Mouse (Mus musculus): ENCODE measurements around the gene Timp2. TPM values are rescaled to one million over a fixed set of nuclear protein-coding genes. Genes with fewer than 3 reads are reported as not detected.
A peak's percentile ranks its signal among the peaks of the same experiment; 100 is the strongest.

Timp2 gene
- polyA plus RNA-seq, 1 experiment from 2014 or later: 36.3 TPM

DNA sequence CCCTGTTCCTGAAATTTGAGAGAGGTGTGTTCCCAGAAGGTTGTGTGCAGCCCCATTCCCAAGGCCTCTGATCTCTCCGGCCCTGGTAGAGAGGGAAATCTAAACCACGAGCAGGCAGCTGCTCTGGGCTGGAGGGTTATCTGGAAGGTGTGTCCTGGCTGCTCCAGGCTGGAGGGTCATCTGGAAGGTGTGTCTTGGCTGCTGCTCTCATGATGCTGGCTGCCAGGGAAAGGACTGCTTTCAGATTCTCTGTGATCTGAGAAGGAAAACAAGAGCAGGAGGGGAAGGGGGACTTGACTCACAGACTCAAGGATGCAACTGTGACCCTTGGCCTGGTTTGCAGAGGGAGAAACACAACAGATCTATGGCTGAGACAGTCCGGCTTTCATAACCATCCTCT, 10.6 kb upstream of the Timp2 start:
- H3K36me3 ChIP-seq: no peaks in the 10 kb centered on the region
- peaks cover 42% of the 10 kb centered on the region for H3K4me1 ChIP-seq (replicated peaks)
- H3K27me3 ChIP-seq (ENCODE audit: insufficient read depth, poor library complexity, severe bottlenecking): peaks cover 9% of the 10 kb centered on the region; the same call in 1 of the 2 replicates
- H3K4me3 ChIP-seq: no peak overlapping the region
- peak overlapping the region; percentile 23; the same call in 1 of the 2 replicates for H3K27ac ChIP-seq
- DNase-seq (ENCODE audit: low spot score): no peak
- H3K9me3 ChIP-seq: no peaks in the 10 kb centered on the region
- WGBS: 63% methylated on average over 3 of the region's 3 CpGs

DNA sequence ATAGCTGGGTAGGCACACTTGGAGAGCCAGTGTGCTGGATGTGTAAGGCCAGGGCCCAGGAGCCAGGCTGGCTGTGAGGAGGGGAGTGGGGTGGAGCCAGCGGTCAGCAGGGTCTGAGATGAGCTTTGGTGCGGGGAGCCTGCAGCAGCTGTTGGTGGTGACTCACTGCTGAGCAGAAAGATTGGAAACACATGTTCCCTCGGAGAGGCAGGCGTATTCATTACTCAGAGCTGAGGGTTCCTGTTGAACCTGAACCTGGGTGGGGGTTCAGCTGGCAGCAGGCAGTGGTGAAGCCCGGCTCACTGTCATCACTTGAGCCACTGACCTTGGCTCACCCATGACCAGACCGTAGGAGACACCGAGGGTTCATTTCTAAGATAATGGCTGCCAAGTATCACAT, 9.6 kb upstream of the Timp2 start:
- Histone ChIP-seq H3K36me3 (no peaks in the 10 kb centered on the region), H3K9me3 (no peaks in the 10 kb centered on the region), H3K27me3 (ENCODE audit: insufficient read depth, poor library complexity, severe bottlenecking) (peaks cover 9% of the 10 kb centered on the region; the same call in 1 of the 2 replicates), H3K4me1 (replicated peaks) (peaks cover 45% of the 10 kb centered on the region), H3K4me3 (no peak overlapping the region), H3K27ac (peak overlapping the region; percentile 59)
- 67% methylated on average over 7 of the region's 7 CpGs for WGBS
- DNase-seq (ENCODE audit: low spot score): peak; percentile 56

DNA sequence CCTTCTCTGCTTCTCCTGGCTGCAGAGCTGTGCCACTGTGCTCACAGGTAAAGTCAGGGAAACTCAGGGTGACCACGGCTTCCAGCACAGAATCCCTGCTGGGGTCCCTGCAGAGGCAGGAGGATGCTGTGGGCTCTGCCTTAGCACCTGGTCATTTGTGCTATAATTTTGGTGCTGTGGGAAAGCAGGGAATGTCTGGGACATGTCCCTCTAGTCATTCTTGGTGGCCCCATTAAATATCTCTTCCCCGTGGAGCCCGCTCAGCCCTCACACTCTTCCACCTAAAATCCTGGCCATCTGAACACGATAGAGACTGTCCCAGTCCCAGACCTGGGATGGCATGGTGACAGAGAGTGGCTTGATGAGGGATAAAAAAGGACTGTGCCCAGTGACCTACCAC, 8.5 kb upstream of the Timp2 start:
- peak overlapping the region; percentile 76 for H3K27ac ChIP-seq
- no peak overlapping the region for H3K4me3 ChIP-seq
- 87% methylated on average over 4 of the region's 4 CpGs for WGBS
- peaks cover 9% of the 10 kb centered on the region; the same call in 1 of the 2 replicates for H3K27me3 ChIP-seq (ENCODE audit: insufficient read depth, poor library complexity, severe bottlenecking)
- no peak for DNase-seq (ENCODE audit: low spot score)
- H3K9me3 ChIP-seq: no peaks in the 10 kb centered on the region
- no peaks in the 10 kb centered on the region for H3K36me3 ChIP-seq
- H3K4me1 ChIP-seq (replicated peaks): peaks cover 48% of the 10 kb centered on the region

DNA sequence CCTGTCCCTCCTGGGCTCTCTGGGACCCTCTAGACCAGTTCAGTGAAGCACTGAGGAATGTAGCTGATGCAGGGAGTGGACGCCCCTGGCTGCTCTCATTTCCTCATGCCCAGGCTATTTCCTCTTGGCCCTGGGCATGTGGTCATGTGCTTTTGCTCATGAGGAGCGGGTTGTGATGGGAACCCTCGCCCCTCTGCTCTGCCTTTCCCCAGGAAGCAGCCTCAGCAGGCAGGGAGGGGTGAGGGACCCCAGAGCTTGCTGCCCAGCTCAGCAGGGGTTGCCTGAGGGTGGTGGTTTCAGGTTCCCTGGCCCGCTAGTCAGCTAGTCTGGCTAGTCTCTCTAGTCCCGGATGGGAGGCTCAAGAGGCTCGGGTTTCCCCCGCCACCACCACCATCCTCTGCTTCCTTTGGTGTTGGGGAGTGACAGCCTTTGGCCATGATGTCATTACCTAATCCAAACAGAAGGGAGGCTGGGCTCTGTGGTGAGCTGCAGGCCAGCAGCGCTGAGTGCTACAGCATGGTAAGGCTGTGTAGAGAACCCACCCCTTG, 7.5 kb upstream of the Timp2 start:
- peaks cover 48% of the 10 kb centered on the region for H3K4me1 ChIP-seq (replicated peaks)
- DNase-seq (ENCODE audit: low spot score): peak; percentile 59
- peak overlapping the region; percentile 76 for H3K27ac ChIP-seq
- no peaks in the 10 kb centered on the region for H3K9me3 ChIP-seq
- peaks cover 9% of the 10 kb centered on the region; the same call in 1 of the 2 replicates for H3K27me3 ChIP-seq (ENCODE audit: insufficient read depth, poor library complexity, severe bottlenecking)
- H3K36me3 ChIP-seq: no peaks in the 10 kb centered on the region
- no peak overlapping the region for H3K4me3 ChIP-seq
- WGBS: 8% methylated on average over 8 of the region's 8 CpGs

DNA sequence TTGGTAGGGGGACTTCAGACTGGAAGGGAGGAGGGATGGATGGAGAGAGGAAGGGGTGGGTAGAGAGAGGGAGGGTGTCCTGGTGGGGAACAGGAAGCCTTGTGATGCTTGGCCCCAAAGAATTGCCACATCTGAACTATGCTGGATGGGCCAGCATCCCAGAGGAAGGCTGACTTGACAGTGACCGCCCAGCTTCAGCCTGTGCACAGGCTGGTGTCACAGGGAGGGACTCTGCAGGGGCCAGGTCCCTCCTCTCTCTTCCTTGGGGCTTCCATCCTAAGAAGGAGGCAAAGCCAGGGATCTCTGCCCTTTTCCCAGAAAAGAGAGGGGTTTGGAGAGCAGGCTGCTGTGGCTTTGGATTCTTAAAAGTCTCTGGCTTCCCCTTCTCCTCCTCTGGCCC, 7.0 kb upstream of the Timp2 start:
- Histone ChIP-seq H3K9me3 (no peaks in the 10 kb centered on the region), H3K27ac (peak overlapping the region; percentile 76), H3K36me3 (no peaks in the 10 kb centered on the region), H3K4me1 (replicated peaks) (peaks cover 48% of the 10 kb centered on the region), H3K4me3 (no peak overlapping the region), H3K27me3 (ENCODE audit: insufficient read depth, poor library complexity, severe bottlenecking) (peaks cover 9% of the 10 kb centered on the region; the same call in 1 of the 2 replicates)
- 61% methylated on average over 1 of the region's 1 CpGs for WGBS
- no peak for DNase-seq (ENCODE audit: low spot score)

DNA sequence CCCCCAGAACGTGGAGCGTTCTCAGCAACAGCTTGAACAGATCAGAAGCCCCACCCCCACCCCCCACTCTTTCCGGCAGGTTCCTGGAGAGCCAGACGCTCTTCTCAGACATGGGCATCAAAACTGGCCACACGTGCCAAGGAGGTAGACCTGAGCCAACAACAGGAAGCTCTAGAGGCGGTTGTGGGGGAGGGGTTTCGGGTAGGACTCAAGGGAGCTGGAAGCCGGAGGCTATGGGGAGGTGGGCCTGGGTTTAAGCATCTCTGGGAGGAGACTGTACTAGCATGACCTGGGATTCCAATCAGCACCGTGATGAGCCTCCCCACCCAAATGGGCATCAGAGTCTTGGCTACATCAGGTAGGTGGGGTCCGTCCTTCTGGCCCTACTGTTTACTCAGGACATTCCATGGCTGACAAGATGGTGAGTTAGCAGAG, 5.4 kb upstream of the Timp2 start:
- 71% methylated on average over 10 of the region's 10 CpGs for WGBS
- H3K9me3 ChIP-seq: no peaks in the 10 kb centered on the region
- no peak overlapping the region for H3K27ac ChIP-seq
- DNase-seq (ENCODE audit: low spot score): no peak
- H3K36me3 ChIP-seq: no peaks in the 10 kb centered on the region
- H3K27me3 ChIP-seq (ENCODE audit: insufficient read depth, poor library complexity, severe bottlenecking): peaks cover 9% of the 10 kb centered on the region; the same call in 1 of the 2 replicates
- H3K4me1 ChIP-seq (replicated peaks): peaks cover 45% of the 10 kb centered on the region
- no peak overlapping the region for H3K4me3 ChIP-seq

DNA sequence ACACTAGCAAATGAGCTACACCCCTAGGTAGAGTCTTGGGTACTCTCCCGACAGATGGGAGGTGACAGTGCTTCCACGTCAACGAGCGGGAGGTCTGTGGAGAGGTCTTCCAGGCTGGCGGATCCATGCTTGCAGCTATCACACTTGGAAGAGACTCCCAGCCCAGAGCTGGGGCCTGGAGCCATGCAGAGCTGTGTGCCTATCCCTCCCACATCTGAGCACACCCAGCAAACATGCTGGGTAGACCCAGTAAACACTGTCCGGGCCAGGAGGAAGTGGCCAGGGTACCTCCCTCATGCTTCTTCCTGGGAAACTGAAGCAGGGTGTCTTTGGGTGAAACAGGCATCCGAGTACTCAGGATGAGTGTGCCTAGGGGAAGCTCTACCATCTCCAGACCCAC, 5.0 kb upstream of the Timp2 start:
- H3K9me3 ChIP-seq: no peaks in the 10 kb centered on the region
- 0 out of 2 replicates have a peak overlapping the region, but pooled peaks have one; percentile 29 for H3K27ac ChIP-seq

DNA sequence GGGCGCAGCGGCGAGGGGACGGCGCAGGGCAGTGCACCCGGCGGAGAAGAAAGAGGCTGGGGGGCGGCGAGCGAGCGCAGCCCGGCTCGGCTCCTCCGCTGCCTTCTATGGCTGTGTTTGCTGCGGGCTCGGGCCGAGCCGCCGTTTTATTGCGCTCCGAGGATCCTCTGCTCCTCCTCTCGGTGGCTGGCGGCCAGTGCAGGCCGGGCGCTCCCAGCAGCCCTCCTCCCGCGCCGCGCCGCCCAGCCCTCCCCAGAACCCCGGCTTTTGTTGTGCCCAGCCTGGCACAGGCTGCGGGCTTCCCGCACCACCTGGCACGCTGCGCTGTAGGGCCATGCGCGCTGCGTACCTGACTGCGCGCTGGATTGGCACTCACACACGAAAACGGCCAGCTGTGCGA, 335 bp downstream of the Timp2 start:
- H3K27me3 ChIP-seq (ENCODE audit: insufficient read depth, poor library complexity, severe bottlenecking): peaks cover 6% of the 10 kb centered on the region
- WGBS: under 1% methylated on average over 40 of the region's 43 CpGs
- DNase-seq (ENCODE audit: low spot score): peak; percentile 86
- H3K9me3 ChIP-seq: no peaks in the 10 kb centered on the region
- peak overlapping the region; percentile 75 for H3K4me3 ChIP-seq
- peaks cover 36% of the 10 kb centered on the region for H3K4me1 ChIP-seq (replicated peaks)
- peak overlapping the region; percentile 96 for H3K27ac ChIP-seq
- H3K36me3 ChIP-seq: 0 out of 2 replicates have a peak, but pooled peaks cover 5% of the 10 kb centered on the region

More for the DNA sequence above, 5.0 kb upstream of the Timp2 start:
- no peak overlapping the region for H3K4me3 ChIP-seq
- 86% methylated on average over 7 of the region's 7 CpGs for WGBS
- H3K4me1 ChIP-seq (replicated peaks): peaks cover 45% of the 10 kb centered on the region
- H3K27me3 ChIP-seq (ENCODE audit: insufficient read depth, poor library complexity, severe bottlenecking): peaks cover 9% of the 10 kb centered on the region; the same call in 1 of the 2 replicates
- DNase-seq (ENCODE audit: low spot score): no peak
- H3K36me3 ChIP-seq: no peaks in the 10 kb centered on the region

DNA sequence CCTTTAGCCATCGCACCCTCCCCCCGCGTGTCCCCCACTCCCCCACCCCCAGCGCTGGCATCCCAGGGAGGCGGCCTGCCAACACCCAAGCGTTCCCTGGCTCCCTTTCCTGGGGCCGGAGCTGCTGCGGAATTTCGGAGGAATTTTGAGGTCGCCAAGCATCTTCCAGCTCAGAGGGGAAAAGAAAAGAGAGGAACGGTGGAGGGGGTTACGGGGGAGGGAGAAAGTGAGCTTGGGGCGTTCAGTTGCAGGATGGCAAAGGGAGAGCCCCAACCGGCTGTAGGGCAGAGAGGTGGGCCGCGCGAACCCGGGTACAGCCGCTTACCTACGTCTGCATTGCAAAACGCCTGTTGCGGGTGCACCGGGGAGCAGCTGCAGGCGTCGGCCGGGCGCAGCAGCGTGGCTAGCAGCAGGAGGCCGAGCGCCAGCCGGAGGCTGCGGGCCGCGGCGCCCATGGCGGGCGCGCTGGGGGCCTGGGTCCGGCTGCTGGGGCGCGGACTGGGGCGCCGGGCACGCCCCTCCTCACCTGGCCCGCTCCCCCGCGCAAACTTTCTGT, 826 bp downstream of the Timp2 start:
- Histone ChIP-seq H3K4me1 (replicated peaks) (peaks cover 37% of the 10 kb centered on the region), H3K36me3 (0 out of 2 replicates have a peak, but pooled peaks cover 5% of the 10 kb centered on the region), H3K27me3 (ENCODE audit: insufficient read depth, poor library complexity, severe bottlenecking) (peaks cover 6% of the 10 kb centered on the region), H3K27ac (peak overlapping the region; percentile 96), H3K4me3 (peak overlapping the region; percentile 75), H3K9me3 (no peaks in the 10 kb centered on the region)
- under 1% methylated on average over 47 of the region's 47 CpGs for WGBS
- peak; percentile 56 for DNase-seq (ENCODE audit: low spot score)

DNA sequence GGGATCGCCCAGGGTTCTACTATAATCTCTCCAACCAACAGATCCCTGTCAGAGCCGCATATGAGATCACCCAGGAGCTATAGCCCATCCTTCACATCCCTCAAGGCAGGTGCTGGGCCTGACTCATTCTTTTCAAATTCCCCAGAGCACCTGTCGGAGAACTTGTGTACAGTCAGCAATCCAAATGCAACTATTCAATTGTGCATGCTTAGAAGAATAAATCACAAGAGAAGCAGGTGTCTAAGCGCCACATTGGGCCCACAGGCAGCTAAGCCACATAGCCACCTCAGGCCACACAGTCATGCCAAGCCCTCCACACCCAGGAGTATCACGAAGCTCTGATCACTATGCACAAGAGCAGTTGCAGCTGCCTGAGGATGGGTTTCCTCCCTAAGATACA, 6.0 kb downstream of the Timp2 start:
- Histone ChIP-seq H3K36me3 (0 out of 2 replicates have a peak, but pooled peaks cover 5% of the 10 kb centered on the region), H3K4me3 (no peak overlapping the region), H3K27me3 (ENCODE audit: insufficient read depth, poor library complexity, severe bottlenecking) (peaks cover 6% of the 10 kb centered on the region), H3K9me3 (no peaks in the 10 kb centered on the region), H3K27ac (peak overlapping the region; percentile 56), H3K4me1 (replicated peaks) (peaks cover 45% of the 10 kb centered on the region)
- DNase-seq (ENCODE audit: low spot score): no peak
- WGBS: 93% methylated on average over 5 of the region's 5 CpGs

DNA sequence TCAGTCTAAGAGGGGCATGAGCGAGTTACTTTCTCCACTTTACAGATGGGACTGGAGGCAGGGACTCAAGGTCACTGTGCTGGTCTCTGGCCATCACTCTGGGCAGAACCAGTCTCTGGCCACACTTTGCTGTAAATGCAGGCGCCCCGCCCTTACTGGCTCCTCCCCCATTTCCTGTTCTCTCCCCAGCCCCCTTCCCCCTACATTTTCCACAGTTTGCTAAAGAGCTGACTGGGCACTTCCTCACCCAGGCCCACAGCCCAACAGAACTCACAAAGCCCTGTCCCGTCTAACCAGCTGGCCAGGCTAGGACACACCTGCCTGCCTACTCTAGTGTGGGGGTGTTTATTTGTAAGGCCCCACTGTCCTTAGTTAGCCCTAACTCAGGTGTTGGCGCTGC, 6.7 kb downstream of the Timp2 start:
- Histone ChIP-seq H3K4me3 (no peak overlapping the region), H3K27ac (peak overlapping the region; percentile 56), H3K27me3 (ENCODE audit: insufficient read depth, poor library complexity, severe bottlenecking) (peaks cover 4% of the 10 kb centered on the region), H3K4me1 (replicated peaks) (peaks cover 40% of the 10 kb centered on the region), H3K36me3 (0 out of 2 replicates have a peak, but pooled peaks cover 5% of the 10 kb centered on the region), H3K9me3 (no peaks in the 10 kb centered on the region)
- WGBS: 75% methylated on average over 5 of the region's 5 CpGs
- DNase-seq (ENCODE audit: low spot score): no peak

DNA sequence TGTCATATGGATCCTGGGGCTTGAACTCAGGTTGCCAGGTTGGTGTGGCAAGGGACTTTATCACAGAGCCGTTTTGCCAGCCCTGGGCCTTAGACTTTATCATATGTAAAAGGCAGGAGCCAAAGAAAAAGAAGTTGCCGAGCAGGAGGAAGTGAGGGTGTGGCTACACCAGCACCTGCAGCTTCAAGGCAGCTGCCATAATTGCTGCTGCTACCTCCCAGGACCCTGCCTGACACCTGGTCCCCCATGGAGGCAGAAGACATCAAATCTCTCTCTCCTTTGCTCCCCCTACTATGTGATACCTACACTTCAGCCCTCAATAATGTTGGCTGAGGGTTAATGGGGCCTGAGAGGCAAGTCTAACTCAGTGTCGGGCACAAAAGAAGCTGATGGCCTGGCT, 7.1 kb downstream of the Timp2 start:
- Histone ChIP-seq H3K27me3 (ENCODE audit: insufficient read depth, poor library complexity, severe bottlenecking) (no peaks in the 10 kb centered on the region), H3K4me1 (replicated peaks) (peaks cover 40% of the 10 kb centered on the region), H3K27ac (0 out of 2 replicates have a peak overlapping the region, but pooled peaks have one; percentile 56)

DNA sequence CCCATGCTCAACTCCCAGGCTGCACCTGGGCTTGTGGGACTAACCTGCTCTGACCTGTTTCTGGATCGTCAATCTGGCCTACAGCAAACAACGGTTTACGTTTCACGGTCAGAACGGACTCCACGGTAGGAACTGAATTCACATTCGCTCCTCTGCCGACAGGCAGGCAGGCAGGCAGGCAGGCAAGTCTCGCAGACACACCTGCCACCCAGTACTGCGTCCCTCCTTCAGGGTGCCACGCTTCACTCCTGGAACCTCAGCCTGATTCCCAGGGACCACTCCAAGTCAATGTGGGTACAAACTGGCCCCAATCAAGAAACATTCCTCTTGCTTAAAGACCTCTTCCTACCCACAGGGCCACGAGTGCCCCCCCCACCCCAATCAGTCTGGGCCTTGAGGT, 7.6 kb downstream of the Timp2 start:
- Histone ChIP-seq H3K4me3 (no peak overlapping the region), H3K9me3 (no peaks in the 10 kb centered on the region), H3K27me3 (ENCODE audit: insufficient read depth, poor library complexity, severe bottlenecking) (no peaks in the 10 kb centered on the region), H3K27ac (no peak overlapping the region), H3K4me1 (replicated peaks) (peaks cover 40% of the 10 kb centered on the region), H3K36me3 (0 out of 2 replicates have a peak, but pooled peaks cover 5% of the 10 kb centered on the region)
- WGBS: 88% methylated on average over 12 of the region's 12 CpGs
- no peak for DNase-seq (ENCODE audit: low spot score)

More for the DNA sequence above, 7.1 kb downstream of the Timp2 start:
- WGBS: 81% methylated on average over 3 of the region's 3 CpGs
- DNase-seq (ENCODE audit: low spot score): no peak
- no peaks in the 10 kb centered on the region for H3K9me3 ChIP-seq
- H3K4me3 ChIP-seq: no peak overlapping the region
- 0 out of 2 replicates have a peak, but pooled peaks cover 5% of the 10 kb centered on the region for H3K36me3 ChIP-seq
